Mouse (Mus musculus) central nervous system, embryonic 18 days (tissue): ENCODE data around the gene Gm17067. TPM values are rescaled to one million over a fixed set of nuclear protein-coding genes. Genes with fewer than 3 reads are reported as not detected.

Experiments used
- polyA plus RNA-seq: library from polyadenylated mRNA; depleted of rRNA; stranded (reverse); fragments of >200 nt; gene quantifications from 2 replicates; pipeline ENCODE4 v1.2.3, GENCODE M21; 2012; rRNA removed

Gene Gm17067
- not detected in 2 replicates for polyA plus RNA-seq

DNA sequence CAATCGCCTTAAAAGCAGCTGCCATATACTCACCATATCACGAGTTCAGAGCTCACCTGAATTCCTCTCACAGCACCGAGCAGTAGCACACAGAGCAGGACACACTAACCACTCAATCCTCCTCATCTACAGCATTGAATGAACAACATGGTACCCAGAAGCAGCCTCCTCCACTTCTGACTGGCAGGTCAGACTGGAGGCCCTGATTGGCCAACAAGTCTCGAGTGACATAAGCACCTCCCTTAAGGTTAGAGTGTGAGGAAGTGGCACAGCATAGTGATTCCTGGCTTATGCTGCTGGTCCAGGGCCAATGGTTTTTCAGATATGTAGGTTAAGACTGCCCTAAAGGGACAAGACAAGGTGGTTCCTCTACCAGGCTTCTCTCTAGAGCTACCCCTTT is at the start of gene Gm17067:
Gene Gm17067, minus strand, starts transcription at position 101 of the 400 bp plus-strand sequence.

DNA sequence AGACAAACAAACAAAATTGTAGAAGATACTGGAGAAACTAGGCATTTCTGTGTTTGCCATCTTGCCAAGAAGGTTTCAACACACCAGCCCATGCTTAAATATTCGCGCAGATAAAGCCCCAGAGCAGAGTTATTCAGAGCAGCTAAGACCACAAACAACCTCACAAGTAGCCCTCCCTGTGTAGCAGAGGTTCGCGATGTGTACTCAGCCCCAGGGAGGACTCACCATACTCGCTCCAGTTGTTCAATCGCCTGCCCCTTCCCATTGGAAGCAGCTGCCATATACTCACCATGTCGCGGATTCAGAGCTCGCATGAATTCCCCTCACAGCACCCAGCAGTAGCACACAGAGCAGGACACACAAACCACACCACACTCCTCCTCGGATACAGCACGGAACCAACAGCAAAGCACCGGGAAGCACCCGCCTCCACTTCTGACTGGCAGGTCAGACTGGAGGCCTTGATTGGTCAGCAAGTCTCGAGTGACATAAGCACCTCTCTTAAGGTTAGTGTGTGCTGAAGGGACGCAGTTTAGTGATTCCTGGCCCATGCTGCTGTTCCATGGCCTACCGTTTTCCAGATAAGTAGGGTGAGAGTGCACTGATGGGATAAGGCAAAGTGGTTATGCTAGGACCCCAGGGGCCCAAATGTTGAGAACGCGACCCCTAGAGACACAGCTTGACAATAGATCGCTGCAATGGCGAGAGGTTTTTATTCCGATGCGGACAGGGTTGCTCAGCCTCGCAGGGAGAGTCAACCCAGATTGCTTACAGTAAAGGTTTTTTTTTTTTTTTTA is 34.3 kb downstream of the Gm17067 start, which contains the start of gene Zfp975:
Gene Zfp975, minus strand, starts transcription at position 381 of the 797 bp plus-strand sequence.

Other genes with a start within 250 kb of the Gm17067 start
- 16.4 and 17.4 TPM in 2 replicates for gene Zfp141, start 221.3 kb downstream of the Gm17067 start, polyA plus RNA-seq
- gene Gm21028, start 148.4 kb downstream of the Gm17067 start, polyA plus RNA-seq = not detected in 2 replicates
- 0.75 and 0.99 TPM in 2 replicates for gene Zfp977, start 134.5 kb downstream of the Gm17067 start, polyA plus RNA-seq
- 1.6 and 2.1 TPM in 2 replicates for gene Zfp976, start 84.4 kb downstream of the Gm17067 start, polyA plus RNA-seq
- gene Zfp975, start 34.3 kb downstream of the Gm17067 start, polyA plus RNA-seq = 3.7 and 4.3 TPM in 2 replicates
- not detected in 2 replicates for gene Vmn2r62, start 66.5 kb upstream of the Gm17067 start, polyA plus RNA-seq
- gene Gm2381, start 140.2 kb upstream of the Gm17067 start, polyA plus RNA-seq = not detected in 2 replicates
- gene Vmn2r63, start 206.8 kb upstream of the Gm17067 start, polyA plus RNA-seq = not detected in 2 replicates